Mouse (Mus musculus): ENCODE results near the gene Sult2a2. TPM values are rescaled to one million over a fixed set of nuclear protein-coding genes. Genes with fewer than 3 reads are reported as not detected.
"Not testable (repeated sequence)": the region's sequence is repeated elsewhere in the genome, so short reads cannot be mapped to it uniquely, and the experiment has no call there.

The Sult2a2 gene
- polyA plus RNA-seq (2011; ENCODE audit: insufficient read length, low read depth, missing spikeins), result not detected in 2 replicates

DNA sequence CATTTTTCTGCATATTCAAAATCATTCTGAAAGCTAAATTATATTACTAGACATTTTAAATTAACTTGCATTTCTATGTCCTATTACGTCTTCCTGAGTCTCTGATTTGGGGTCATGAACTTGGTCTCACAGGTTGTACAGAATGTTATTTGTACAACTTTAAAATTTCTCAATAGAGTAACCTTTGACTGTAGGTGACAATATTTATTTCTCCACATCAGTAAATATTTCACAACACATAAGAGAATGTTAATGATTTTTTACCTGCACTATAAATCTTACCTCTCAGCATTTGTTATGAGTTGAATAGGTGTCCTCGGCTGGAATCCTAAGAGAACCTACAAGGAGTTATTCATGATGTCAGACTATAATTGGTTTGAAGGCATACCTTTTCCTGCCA, at the start of gene Sult2a2:
TSS of gene Sult2a2 (plus strand) at position 301 of the 400 bp plus-strand sequence.
- not testable (repeated sequence) for H3K27ac ChIP-seq (ENCODE audit: insufficient read depth, low read length); H3K4me3 ChIP-seq (ENCODE audit: insufficient read depth, low read length); H3K4me1 ChIP-seq (ENCODE audit: control insufficient read depth, insufficient read depth, low read length)

- TF ChIP-seq POLR2A (IDR thresholded peaks at IDR 0.05; ENCODE audit: low read depth, low read length) (no peak), CTCF (IDR thresholded peaks at IDR 0.05; ENCODE audit: borderline replicate concordance, insufficient read depth, low read length) (no peak)
- no peak overlapping the region for H3K4me3 ChIP-seq (ENCODE audit: insufficient read depth, low read length)
- H3K27ac ChIP-seq (ENCODE audit: insufficient read depth, low read length), result no peak overlapping the region
- no peaks in the 10 kb centered on the region for H3K4me1 ChIP-seq (ENCODE audit: control insufficient read depth, insufficient read depth, low read length)
Measured at GRCm38 (mm10) chr7:13813913-13814312, 80.6 kb downstream of the Sult2a2 start.

Other genes with a start within 250 kb of the Sult2a2 start
- gene Bsph2, start 162.4 kb upstream of the Sult2a2 start, polyA plus RNA-seq (2011; ENCODE audit: insufficient read length, low read depth, missing spikeins), result not detected in 2 replicates
- gene Sult2a5, start 109.5 kb upstream of the Sult2a2 start, polyA plus RNA-seq (2011; ENCODE audit: insufficient read length, low read depth, missing spikeins), result not detected in 2 replicates
- not detected in 2 replicates for gene Sult2a1, start 103.9 kb downstream of the Sult2a2 start, polyA plus RNA-seq (2011; ENCODE audit: insufficient read length, low read depth, missing spikeins)